Mouse (Mus musculus) embryonic facial prominence, embryonic 15.5 days (tissue): ENCODE measurements at regions not wholly inside any gene's neighbourhood (a gene's known extent, or its start where the extent isn't known, plus 50 kb on each side); places are given as distances from the start of the nearest gene placed in this dataset.

Experiments used
- ATAC-seq: fragments of 200-750 bp; cut with Nextera tagmentation; 2 replicates; pipeline ENCODE4 v1.8.0; 2017; ENCODE audit warnings: low read depth, moderate TSS enrichment; ENCODE audit not compliant: insufficient number of reproducible peaks, low FRiP score, low TSS enrichment
- H3K27ac ChIP-seq: fragments of 300-500 bp; sonication (generic); replicated peaks from 2 replicates; pipeline ENCODE4 v1.5.1; 2015; ENCODE audit warnings: mild to moderate bottlenecking, inconsistent platforms
- H3K27me3 ChIP-seq: fragments of 300-500 bp; sonication (generic); 2 replicates; pipeline ENCODE4 v1.6.1; 2015; ENCODE audit warnings: inconsistent platforms
- H3K36me3 ChIP-seq: fragments of 300-500 bp; sonication (generic); 2 replicates; pipeline ENCODE4 v1.6.1; 2015; ENCODE audit warnings: mild to moderate bottlenecking, inconsistent platforms
- H3K4me1 ChIP-seq: fragments of 300-500 bp; sonication (generic); 2 replicates; pipeline ENCODE4 v1.6.1; 2015; ENCODE audit warnings: inconsistent platforms
- H3K4me2 ChIP-seq: fragments of 300-500 bp; sonication (generic); replicated peaks from 2 replicates; pipeline ENCODE4 v1.6.1; 2015; ENCODE audit warnings: mild to moderate bottlenecking, inconsistent platforms
- H3K4me3 ChIP-seq: fragments of 300-500 bp; sonication (generic); replicated peaks from 2 replicates; pipeline ENCODE4 v1.5.1; 2015; ENCODE audit warnings: mild to moderate bottlenecking, inconsistent platforms
- H3K9ac ChIP-seq: fragments of 300-500 bp; sonication (generic); 2 replicates; pipeline ENCODE4 v1.6.1; 2015; ENCODE audit warnings: inconsistent platforms
- H3K9me3 ChIP-seq: fragments of 300-500 bp; sonication (generic); replicated peaks from 2 replicates; pipeline ENCODE4 v1.6.1; 2016; ENCODE audit warnings: inconsistent platforms
- WGBS: fragments of 180-500 bp; shearing (Covaris S2); methylation state at CpG from one replicate; pipeline ENCODE4 v1.1.7; 2015; 5-methylcytosine and 5-hydroxymethylcytosine counted together

GRCm38 (mm10) chr17:88273520-88273919 lies 167.0 kb upstream of the Foxn2 start:
- Histone ChIP-seq H3K27ac (no peak overlapping the region), H3K27me3 (no peaks in the 10 kb centered on the region), H3K9ac (no peak overlapping the region), H3K36me3 (no peaks in the 10 kb centered on the region), H3K4me2 (no peak overlapping the region), H3K4me1 (0 out of 2 replicates have a peak, but pooled peaks cover 4% of the 10 kb centered on the region), H3K4me3 (no peak overlapping the region), H3K9me3 (no peaks in the 10 kb centered on the region)
- ATAC-seq: no peak
- WGBS: 91% methylated on average over 9 of the region's 9 CpGs

GRCm38 (mm10) chr17:88274003-88274698 lies 166.4 kb upstream of the Foxn2 start:
- ATAC-seq: no peak

GRCm38 (mm10) chr17:88274720-88275433 lies 165.6 kb upstream of the Foxn2 start:
- Histone ChIP-seq H3K27ac (peak overlapping the region; percentile 65), H3K27me3 (no peaks in the 10 kb centered on the region), H3K4me1 (0 out of 2 replicates have a peak, but pooled peaks cover 4% of the 10 kb centered on the region), H3K4me3 (0 out of 2 replicates have a peak overlapping the region, but pooled peaks have one; percentile 1), H3K9me3 (no peaks in the 10 kb centered on the region), H3K36me3 (no peaks in the 10 kb centered on the region), H3K4me2 (no peak overlapping the region), H3K9ac (no peak overlapping the region)
- 38% methylated on average over 6 of the region's 6 CpGs for WGBS
- ATAC-seq: no peak

More at GRCm38 (mm10) chr17:88274003-88274698, 166.4 kb upstream of the Foxn2 start:
- no peak overlapping the region; the same call in 1 of the 2 replicates for H3K4me2 ChIP-seq
- H3K36me3 ChIP-seq: no peaks in the 10 kb centered on the region
- H3K27me3 ChIP-seq: no peaks in the 10 kb centered on the region
- 0 out of 2 replicates have a peak, but pooled peaks cover 4% of the 10 kb centered on the region for H3K4me1 ChIP-seq
- H3K9ac ChIP-seq: no peak overlapping the region
- H3K9me3 ChIP-seq: no peaks in the 10 kb centered on the region
- peak overlapping the region; percentile 65 for H3K27ac ChIP-seq
- 0 out of 2 replicates have a peak overlapping the region, but pooled peaks have one; percentile 1 for H3K4me3 ChIP-seq
- 55% methylated on average over 14 of the region's 14 CpGs for WGBS

- H3K9me3 ChIP-seq: no peaks in the 10 kb centered on the region
- no peaks in the 10 kb centered on the region for H3K27me3 ChIP-seq
- no peaks in the 10 kb centered on the region for H3K36me3 ChIP-seq
- ATAC-seq: no peak
- H3K4me1 ChIP-seq: 0 out of 2 replicates have a peak, but pooled peaks cover 4% of the 10 kb centered on the region
- no peak overlapping the region for H3K4me3 ChIP-seq
- no peak overlapping the region for H3K27ac ChIP-seq
- no peak overlapping the region for H3K4me2 ChIP-seq
- 78% methylated on average over 5 of the region's 5 CpGs for WGBS
- H3K9ac ChIP-seq: no peak overlapping the region
These were observed 160.9 kb upstream of the Foxn2 start for GRCm38 (mm10) chr17:88279656-88280055.

- no peak overlapping the region for H3K9ac ChIP-seq
- H3K4me3 ChIP-seq: no peak overlapping the region
- H3K4me1 ChIP-seq: no peaks in the 10 kb centered on the region
- ATAC-seq: no peak
- WGBS: 62% methylated on average over 1 of the region's 1 CpGs
- no peaks in the 10 kb centered on the region for H3K9me3 ChIP-seq
- H3K4me2 ChIP-seq: no peak overlapping the region
- no peaks in the 10 kb centered on the region for H3K27me3 ChIP-seq
- H3K36me3 ChIP-seq: no peaks in the 10 kb centered on the region
- no peak overlapping the region for H3K27ac ChIP-seq
These were observed 157.8 kb upstream of the Foxn2 start for GRCm38 (mm10) chr17:88282711-88283110.

- Histone ChIP-seq H3K4me2 (no peak overlapping the region), H3K27me3 (no peaks in the 10 kb centered on the region), H3K4me1 (no peaks in the 10 kb centered on the region), H3K27ac (no peak overlapping the region), H3K9ac (no peak overlapping the region), H3K36me3 (no peaks in the 10 kb centered on the region), H3K9me3 (peaks cover 5% of the 10 kb centered on the region; the same call in 1 of the 2 replicates), H3K4me3 (no peak overlapping the region)
- 88% methylated on average over 3 of the region's 3 CpGs for WGBS
- no peak for ATAC-seq
These were observed 156.0 kb upstream of the Foxn2 start for GRCm38 (mm10) chr17:88284477-88284876.

GRCm38 (mm10) chr17:88287861-88288260 lies 152.7 kb upstream of the Foxn2 start:
- Histone ChIP-seq H3K27ac (no peak overlapping the region), H3K9ac (no peak overlapping the region), H3K4me3 (no peak overlapping the region), H3K9me3 (peaks cover 5% of the 10 kb centered on the region; the same call in 1 of the 2 replicates), H3K4me2 (no peak overlapping the region), H3K36me3 (no peaks in the 10 kb centered on the region), H3K27me3 (no peaks in the 10 kb centered on the region), H3K4me1 (no peaks in the 10 kb centered on the region)
- WGBS: 68% methylated on average over 1 of the region's 1 CpGs
- ATAC-seq: no peak

- no peak for ATAC-seq
- WGBS: 39% methylated on average over 4 of the region's 4 CpGs
- H3K9me3 ChIP-seq: no peaks in the 10 kb centered on the region
These were observed 143.0 kb upstream of the Foxn2 start for GRCm38 (mm10) chr17:88297520-88297919.

GRCm38 (mm10) chr17:88303991-88304390 lies 136.5 kb upstream of the Foxn2 start:
- H3K4me3 ChIP-seq: no peak overlapping the region
- H3K27ac ChIP-seq: no peak overlapping the region
- no peak overlapping the region for H3K9ac ChIP-seq
- WGBS: 62% methylated on average over 2 of the region's 2 CpGs
- ATAC-seq: no peak
- H3K27me3 ChIP-seq: no peaks in the 10 kb centered on the region
- no peaks in the 10 kb centered on the region for H3K36me3 ChIP-seq
- H3K4me1 ChIP-seq: no peaks in the 10 kb centered on the region
- H3K9me3 ChIP-seq: no peaks in the 10 kb centered on the region
- no peak overlapping the region for H3K4me2 ChIP-seq

More at GRCm38 (mm10) chr17:88297520-88297919, 143.0 kb upstream of the Foxn2 start:
- Histone ChIP-seq H3K4me3 (no peak overlapping the region), H3K4me1 (no peaks in the 10 kb centered on the region), H3K4me2 (no peak overlapping the region), H3K27me3 (no peaks in the 10 kb centered on the region), H3K9ac (no peak overlapping the region), H3K36me3 (no peaks in the 10 kb centered on the region), H3K27ac (no peak overlapping the region)

- no peaks in the 10 kb centered on the region for H3K27me3 ChIP-seq
- no peak overlapping the region for H3K4me2 ChIP-seq
- no peak overlapping the region for H3K9ac ChIP-seq
- H3K36me3 ChIP-seq: no peaks in the 10 kb centered on the region
- no peaks in the 10 kb centered on the region for H3K9me3 ChIP-seq
- H3K4me1 ChIP-seq: no peaks in the 10 kb centered on the region
- H3K27ac ChIP-seq: no peak overlapping the region
- WGBS: 83% methylated on average over 9 of the region's 9 CpGs
- ATAC-seq: no peak
- H3K4me3 ChIP-seq: no peak overlapping the region
These were observed 135.3 kb upstream of the Foxn2 start for GRCm38 (mm10) chr17:88305165-88305564.

- H3K4me3 ChIP-seq: no peak overlapping the region
- H3K9ac ChIP-seq: no peak overlapping the region
- no peak for ATAC-seq
- H3K27me3 ChIP-seq: no peaks in the 10 kb centered on the region
- no peaks in the 10 kb centered on the region for H3K36me3 ChIP-seq
- H3K4me1 ChIP-seq: no peaks in the 10 kb centered on the region
- H3K27ac ChIP-seq: no peak overlapping the region
- no peak overlapping the region for H3K4me2 ChIP-seq
- WGBS: 72% methylated on average over 9 of the region's 9 CpGs
- no peaks in the 10 kb centered on the region for H3K9me3 ChIP-seq
These were observed 134.2 kb upstream of the Foxn2 start for GRCm38 (mm10) chr17:88306325-88306724.
